In genomic region chr7:64057873-64058272, GRCm38 (mm10) we compare ENCODE assay signal across 9 mouse cellular contexts.
DNase-seq lines count a peak whose midpoint lies in the region; ATAC-seq lines count a peak whose summit lies in the region.
"Had no signal": no experiment of that assay in that cellular context is flagged by ENCODE, and none has a peak within 500 bp of the region (broad histone marks: within the 10 kb centered on the region; RNA-seq: fewer than 3 reads in every experiment).

No protein-coding gene starts in this region.

- no peaks in the 10 kb centered on the region for H3K27me3 ChIP-seq in erythroblast, embryonic 14.5 days (ENCODE audit: control insufficient read depth)
- no peaks in the 10 kb centered on the region for H3K27me3 ChIP-seq in hindbrain, embryonic 16.5 days (replicated peaks; ENCODE audit: control insufficient read depth, insufficient read depth, low read length)
- H3K27me3 ChIP-seq: embryonic facial prominence, embryonic 15.5 days had no signal

- peak overlapping the region; percentile 51 for H3K4me3 ChIP-seq in erythroblast, embryonic 14.5 days (replicated peaks)
- H3K4me3 ChIP-seq in hindbrain, embryonic 16.5 days (ENCODE audit: low read length) = no peak overlapping the region
- H3K4me3 ChIP-seq: embryonic facial prominence, embryonic 15.5 days had no signal

- H3K4me1 ChIP-seq in erythroblast, embryonic 14.5 days (ENCODE audit: control insufficient read depth) = peaks cover 71% of the 10 kb centered on the region
- H3K4me1 ChIP-seq in hindbrain, embryonic 16.5 days (ENCODE audit: control insufficient read depth, insufficient read depth, low read depth, low read length) = no peaks in the 10 kb centered on the region
- H3K4me1 ChIP-seq: embryonic facial prominence, embryonic 15.5 days had no signal

- peak; percentile 27 for DNase-seq in ovary, postnatal 36 days (ENCODE audit: low spot score)
- no peak for DNase-seq in ovary, postnatal 14 days (ENCODE audit: low spot score)
- peak; percentile 62 for DNase-seq in lung, postnatal 36 days
- peak; percentile 70 to 73 for DNase-seq in thymus, postnatal 10 days (ENCODE audit: low spot score in 2 of 2)
- no peak for DNase-seq in left cerebral cortex, adult 9 months (ENCODE audit: low spot score in 2 of 2)
- no peak for DNase-seq in layer of hippocampus, adult 18-20 months (ENCODE audit: low spot score in 2 of 2)

- H3K4me2 ChIP-seq in hindbrain, embryonic 16.5 days (ENCODE audit: low read length) = no peak overlapping the region
- H3K4me2 ChIP-seq: embryonic facial prominence, embryonic 15.5 days had no signal

- H3K27ac ChIP-seq in hindbrain, embryonic 16.5 days (ENCODE audit: low read depth, low read length) = no peak overlapping the region
- H3K27ac ChIP-seq: embryonic facial prominence, embryonic 15.5 days had no signal

- H3K9me3 ChIP-seq in erythroblast, embryonic 14.5 days (ENCODE audit: control insufficient read depth, low read length) = no peaks in the 10 kb centered on the region
- H3K9me3 ChIP-seq in hindbrain, embryonic 16.5 days (ENCODE audit: control insufficient read depth, low read length) = no peaks in the 10 kb centered on the region
- H3K9me3 ChIP-seq: embryonic facial prominence, embryonic 15.5 days had no signal

- H3K36me3 ChIP-seq in erythroblast, embryonic 14.5 days (ENCODE audit: control insufficient read depth) = no peaks in the 10 kb centered on the region; the same call in 1 of the 2 replicates
- H3K36me3 ChIP-seq in hindbrain, embryonic 16.5 days (ENCODE audit: control insufficient read depth, insufficient read depth, low read length) = no peaks in the 10 kb centered on the region
- H3K36me3 ChIP-seq: embryonic facial prominence, embryonic 15.5 days had no signal

- H3K9ac ChIP-seq in hindbrain, embryonic 16.5 days (ENCODE audit: low read depth, low read length) = no peak overlapping the region
- H3K9ac ChIP-seq: embryonic facial prominence, embryonic 15.5 days had no signal

- WGBS in hindbrain, embryonic 16.5 days = 58% methylated on average over 4 of the region's 4 CpGs

- peak; percentile 61; the same call in 1 of the 2 replicates for ATAC-seq in hindbrain, embryonic 16.5 days

Comparison
In these comparisons a context has a peak if more than half of its experiments do, and no peak if none do; other contexts are left out.
1. DNase-seq: peak in ovary, postnatal 36 days (single experiment), lung, postnatal 36 days (single experiment) and thymus, postnatal 10 days (2 of 2); none in ovary, postnatal 14 days (single experiment), left cerebral cortex, adult 9 months (0 of 2) and layer of hippocampus, adult 18-20 months (0 of 2).